11 mouse cellular contexts compared by ENCODE assay signal in the genomic region with DNA sequence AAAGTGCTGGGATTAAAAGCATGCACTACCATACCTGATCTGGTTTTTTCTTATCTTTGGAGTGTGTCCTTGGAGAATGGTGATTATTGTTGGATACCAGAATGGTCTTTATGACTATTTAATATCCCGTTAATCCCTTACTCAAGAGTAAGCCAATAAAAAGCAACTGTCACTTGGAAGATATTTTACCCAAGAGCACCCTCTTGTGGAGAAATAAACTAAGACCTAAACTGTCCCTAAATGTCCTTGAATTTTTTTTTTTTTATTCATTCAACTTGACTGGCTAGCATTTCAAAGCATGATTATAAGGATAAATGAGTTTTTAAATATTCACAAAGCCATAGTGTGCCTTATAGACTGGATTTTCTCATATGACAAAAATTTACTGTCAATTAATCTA. TPM values are rescaled to one million over a fixed set of nuclear protein-coding genes. Genes with fewer than 3 reads are reported as not detected.
DNase-seq lines count a peak whose midpoint lies in the region; TF ChIP-seq lines count a peak whose summit lies in the region.
"Had no signal": no experiment of that assay in that cellular context is flagged by ENCODE, and none has a peak within 500 bp of the region (broad histone marks: within the 10 kb centered on the region; RNA-seq: fewer than 3 reads in every experiment).

No protein-coding gene starts in this region.

- H3K79me2 ChIP-seq in heart, adult 2 months (replicated peaks; ENCODE audit: control insufficient read depth, insufficient read depth, low read length), result 0 out of 2 replicates have a peak, but pooled peaks cover 1% of the 10 kb centered on the region

- no peaks in the 10 kb centered on the region for H3K27me3 ChIP-seq in heart, adult 2 months (ENCODE audit: control insufficient read depth, insufficient read depth, low read length)
- no peaks in the 10 kb centered on the region for H3K27me3 ChIP-seq in splenic B cell, adult 2 months (ENCODE audit: control insufficient read depth, insufficient read depth, low read length, poor library complexity, severe bottlenecking)
- H3K27me3 ChIP-seq: lung, embryonic 15.5 days had no signal

- peak; percentile 80 for TF ChIP-seq CTCF in heart, adult 2 months (IDR thresholded peaks at IDR 0.05)

- no peak overlapping the region for H3K27ac ChIP-seq in heart, adult 2 months
- H3K27ac ChIP-seq: lung, embryonic 15.5 days had no signal

- no peak for DNase-seq in heart, adult 2 months
- DNase-seq in heart, adult 11 months, result no peak
- DNase-seq in lung, postnatal 25 days (ENCODE audit: low spot score), result peak; percentile 52
- DNase-seq in lung, postnatal 4 days, result no peak
- DNase-seq in embryo, embryonic 11 days, result peak; percentile 52
- peak; percentile 46 for DNase-seq in splenic B cell, adult 2 months (ENCODE audit: low read depth, low spot score)
- DNase-seq in spleen, adult 18-20 months, result no peak
- DNase-seq in adrenal gland, adult 18-20 months (ENCODE audit: low spot score in 2 of 2), result no peak
- DNase-seq: right cerebral cortex, postnatal 25 days had no signal

- no peak overlapping the region for H3K4me3 ChIP-seq in heart, adult 2 months
- H3K4me3 ChIP-seq: lung, embryonic 15.5 days had no signal

- intact Hi-C loops in heart, adult 2 months (cut with DNase I), result loop anchor here (2.0 to 10.0 kb wide), 2 partner anchors 60 to 752 kb away; a partner anchor contains a TSS

- 38% methylated on average over 1 of the region's 1 CpGs for WGBS in heart, adult 2 months

- H3K9ac ChIP-seq in heart, adult 2 months (ENCODE audit: low read depth, low read length), result no peak overlapping the region
- H3K9ac ChIP-seq: lung, embryonic 15.5 days had no signal

- TF ChIP-seq EP300 in heart, adult 2 months (IDR thresholded peaks at IDR 0.05; ENCODE audit: insufficient read depth, low read depth, low read length), result no peak

- no peak for TF ChIP-seq POLR2A in heart, adult 2 months (IDR thresholded peaks at IDR 0.05; ENCODE audit: insufficient read depth, low read depth, low read length)

- H3K4me1 ChIP-seq in heart, adult 2 months (ENCODE audit: control insufficient read depth, insufficient read depth, low read length), result no peaks in the 10 kb centered on the region
- H3K4me1 ChIP-seq: lung, embryonic 15.5 days had no signal

- H3K36me3 ChIP-seq in heart, adult 2 months (ENCODE audit: control insufficient read depth, insufficient read depth, low read length), result no peaks in the 10 kb centered on the region; the same call in 1 of the 2 replicates
- peaks cover 16% of the 10 kb centered on the region for H3K36me3 ChIP-seq in splenic B cell, adult 2 months (ENCODE audit: control insufficient read depth, insufficient read depth, low read length, poor library complexity, severe bottlenecking)

RNA-seq across cellular contexts. Expression of a gene that starts 38.0 kb away (rescaled TPM):
- total RNA-seq in heart, adult 2 months (2021), result 10 to 100 TPM; 36.6 to 40.0 TPM
- polyA plus RNA-seq in heart, adult 2 months (2012; rRNA removed), result 4.7 and 9.5 TPM in 2 replicates
- 10 to 100 TPM; 34.2 to 39.5 TPM for total RNA-seq in adrenal gland, adult 18-20 months (2021)

RNA-seq across cellular contexts. Expression of a gene that starts 56.3 kb away (rescaled TPM):
- 10 to 100 TPM; 23.4 to 26.9 TPM for total RNA-seq in heart, adult 2 months (2021)
- 40.4 and 60.4 TPM in 2 replicates for polyA plus RNA-seq in heart, adult 2 months (2012; rRNA removed)
- total RNA-seq in adrenal gland, adult 18-20 months (2021), result 10 to 100 TPM; 48.6 to 55.0 TPM
- total RNA-seq: hematopoietic stem cell, adult 5-6 weeks had no signal

Comparison
In these comparisons a context has a peak if more than half of its experiments do, and no peak if none do; other contexts are left out.
1. DNase-seq: peak in lung, postnatal 25 days (single experiment), embryo, embryonic 11 days (single experiment) and splenic B cell, adult 2 months (single experiment); none in heart, adult 2 months (0 of 2), heart, adult 11 months (single experiment), lung, postnatal 4 days (0 of 2), spleen, adult 18-20 months (0 of 2) and adrenal gland, adult 18-20 months (0 of 2).